Mouse (Mus musculus) heart, embryonic 11.5 days (tissue): ENCODE results near the gene Limch1. TPM values are rescaled to one million over a fixed set of nuclear protein-coding genes. Genes with fewer than 3 reads are reported as not detected.

Experiments used
- ATAC-seq: fragments of 200-750 bp; cut with Nextera tagmentation; replicated peaks from 2 replicates; pipeline ENCODE4 v1.8.0; 2017; ENCODE audit warnings: moderate library complexity; ENCODE audit not compliant: insufficient number of reproducible peaks, low FRiP score, low TSS enrichment
- H3K27ac ChIP-seq: fragments of 300-500 bp; sonication (generic); 2 replicates; pipeline ENCODE4 v1.5.1; 2014; ENCODE audit warnings: mild to moderate bottlenecking, low read depth, low read length
- H3K27me3 ChIP-seq: fragments of 300-500 bp; sonication (generic); 2 replicates; pipeline ENCODE4 v1.6.1; 2014; ENCODE audit warnings: mild to moderate bottlenecking, low read length, mixed read lengths; ENCODE audit not compliant: control insufficient read depth, insufficient read depth
- H3K36me3 ChIP-seq: fragments of 300-500 bp; sonication (generic); 2 replicates; pipeline ENCODE4 v1.6.1; 2014; ENCODE audit warnings: mild to moderate bottlenecking, low read length, moderate library complexity, mixed read lengths; ENCODE audit not compliant: control insufficient read depth, insufficient read depth
- H3K4me1 ChIP-seq: fragments of 300-500 bp; sonication (generic); 2 replicates; pipeline ENCODE4 v1.6.1; 2014; ENCODE audit warnings: low read length; ENCODE audit not compliant: control insufficient read depth, insufficient read depth
- H3K4me2 ChIP-seq: fragments of 300-500 bp; sonication (generic); 2 replicates; pipeline ENCODE4 v1.6.1; 2014; ENCODE audit warnings: mild to moderate bottlenecking, moderate library complexity
- H3K4me3 ChIP-seq: fragments of 300-500 bp; sonication (generic); 2 replicates; pipeline ENCODE4 v1.5.1; 2014; ENCODE audit warnings: low read depth, low read length
- H3K9ac ChIP-seq: fragments of 300-500 bp; sonication (generic); 2 replicates; pipeline ENCODE4 v1.6.1; 2014; ENCODE audit warnings: mild to moderate bottlenecking, low read depth, low read length, moderate library complexity
- H3K9me3 ChIP-seq: fragments of 300-500 bp; sonication (generic); replicated peaks from 2 replicates; pipeline ENCODE4 v1.6.1; 2016; ENCODE audit warnings: low read length; ENCODE audit not compliant: control insufficient read depth
- WGBS: fragments of 180-500 bp; shearing (Covaris S2); extraction: QIAGEN DNeasy Blood & Tissue Kit; methylation state at CpG from one replicate; pipeline ENCODE4 v1.1.7; 2014; ENCODE audit not compliant: insufficient replicate concordance; 5-methylcytosine and 5-hydroxymethylcytosine counted together
- polyA plus RNA-seq: library from polyadenylated mRNA; unstranded; fragments of >200 nt; fragmentation: Nextera tagmentation; extraction: Ambion mirVana; gene quantifications from 2 replicates; pipeline ENCODE4 v1.2.1, GENCODE M21; 2014

Limch1 gene
- polyA plus RNA-seq, 1 experiment from 2014 or later, result 32.8 TPM

DNA sequence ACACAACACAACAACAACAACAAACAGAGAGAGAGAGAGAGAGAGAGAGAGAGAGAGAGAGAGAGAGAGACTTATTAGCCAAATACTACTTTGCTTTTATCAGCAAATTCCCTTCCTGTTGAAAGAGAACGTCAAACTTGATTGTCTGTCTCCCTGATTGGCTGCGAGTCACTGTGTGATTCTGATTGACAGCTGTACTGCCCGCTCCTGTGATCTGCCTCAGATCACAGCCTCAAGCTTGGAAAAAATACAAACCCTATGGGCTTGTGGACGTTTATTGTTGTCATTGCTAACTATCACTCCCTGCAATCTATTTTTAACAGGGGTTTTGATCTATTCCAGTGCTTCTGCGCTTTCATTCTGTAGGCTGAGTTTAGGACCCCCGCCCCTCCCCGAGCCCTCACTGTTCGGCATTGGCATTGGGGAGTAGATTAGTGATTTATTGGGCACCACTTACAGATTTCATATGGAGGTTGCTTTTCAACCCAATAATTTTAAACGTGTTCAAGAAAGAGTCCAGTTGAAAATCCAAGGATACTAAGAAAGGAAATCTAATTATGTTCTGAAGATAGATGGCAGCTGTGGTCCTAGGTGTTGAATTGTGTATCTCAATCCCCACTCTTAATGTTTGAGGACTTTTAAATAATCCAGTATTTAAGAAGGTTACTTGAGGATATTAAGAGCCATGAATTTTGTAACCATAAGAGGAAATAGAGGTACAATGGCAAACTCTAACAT, 39.2 kb downstream of the Limch1 start:
- H3K36me3 ChIP-seq, result no peaks in the 10 kb centered on the region
- H3K27me3 ChIP-seq, result no peaks in the 10 kb centered on the region
- no peak overlapping the region for H3K4me3 ChIP-seq
- no peaks in the 10 kb centered on the region for H3K9me3 ChIP-seq
- no peak overlapping the region for H3K27ac ChIP-seq
- 59% methylated on average over 9 of the region's 9 CpGs for WGBS
- H3K4me1 ChIP-seq, result no peaks in the 10 kb centered on the region
- no peak overlapping the region for H3K4me2 ChIP-seq
- no peak overlapping the region for H3K9ac ChIP-seq
- ATAC-seq, result no peak

DNA sequence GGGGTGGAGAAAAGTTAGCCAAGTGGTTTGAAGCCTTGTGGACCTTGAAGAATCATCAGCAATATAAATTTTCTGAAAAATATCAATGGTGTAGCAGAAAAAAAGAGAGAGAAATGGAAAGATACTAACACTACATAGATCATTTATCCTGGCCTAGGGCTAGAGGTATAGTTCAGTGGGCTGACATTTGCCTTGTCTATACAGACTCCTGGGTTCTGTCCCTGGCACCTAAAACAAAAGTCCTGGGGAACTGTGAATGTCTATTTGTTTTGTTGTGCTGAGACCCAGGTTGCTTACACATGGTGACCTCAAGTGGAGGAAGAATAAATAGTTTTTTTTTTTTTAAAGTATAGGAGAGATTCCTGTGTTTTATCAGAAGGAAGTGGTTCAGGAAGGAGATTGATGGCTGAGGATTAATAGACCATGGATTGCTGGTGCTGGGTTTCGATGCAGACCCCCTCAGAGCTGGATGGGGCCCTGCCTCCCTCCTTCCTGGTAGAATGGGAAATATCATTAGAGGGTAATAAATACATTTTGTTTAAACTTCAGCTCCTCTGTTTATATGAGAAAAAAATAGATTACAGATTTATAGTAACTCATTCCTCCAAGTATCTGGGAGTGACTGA, 40.5 kb downstream of the Limch1 start:
- H3K36me3 ChIP-seq, result no peaks in the 10 kb centered on the region
- H3K4me1 ChIP-seq, result no peaks in the 10 kb centered on the region
- H3K27me3 ChIP-seq, result no peaks in the 10 kb centered on the region
- H3K4me3 ChIP-seq, result no peak overlapping the region
- no peak overlapping the region for H3K27ac ChIP-seq
- no peak overlapping the region for H3K9ac ChIP-seq
- no peaks in the 10 kb centered on the region for H3K9me3 ChIP-seq
- ATAC-seq, result no peak
- 40% methylated on average over 1 of the region's 1 CpGs for WGBS
- no peak overlapping the region for H3K4me2 ChIP-seq

DNA sequence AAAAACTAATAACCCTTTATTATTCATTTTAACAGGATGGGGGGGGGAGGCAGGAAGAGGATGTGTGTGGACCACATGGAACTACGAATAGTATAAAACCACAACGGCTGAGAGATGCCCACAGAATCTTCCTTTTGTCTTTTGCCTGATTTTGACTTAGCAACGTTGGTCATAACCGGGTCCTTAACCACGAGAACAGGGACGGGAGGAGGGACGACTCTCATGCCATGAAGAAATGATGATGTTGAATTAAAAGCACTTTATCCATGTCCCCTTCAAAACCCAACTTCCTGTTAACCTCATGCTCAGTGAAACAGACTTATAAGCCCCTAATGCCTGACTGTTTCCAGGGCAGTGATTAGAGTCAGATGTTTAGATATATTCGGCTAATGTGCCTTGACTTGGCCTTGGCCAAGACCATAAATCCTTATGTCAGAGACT, 41.0 kb downstream of the Limch1 start:
- H3K27me3 ChIP-seq, result no peaks in the 10 kb centered on the region
- no peaks in the 10 kb centered on the region for H3K4me1 ChIP-seq
- no peak overlapping the region for H3K9ac ChIP-seq
- H3K4me3 ChIP-seq, result no peak overlapping the region
- no peaks in the 10 kb centered on the region for H3K9me3 ChIP-seq
- ATAC-seq, result no peak
- no peak overlapping the region for H3K27ac ChIP-seq
- WGBS, result 78% methylated on average over 8 of the region's 8 CpGs
- H3K36me3 ChIP-seq, result no peaks in the 10 kb centered on the region
- no peak overlapping the region for H3K4me2 ChIP-seq

DNA sequence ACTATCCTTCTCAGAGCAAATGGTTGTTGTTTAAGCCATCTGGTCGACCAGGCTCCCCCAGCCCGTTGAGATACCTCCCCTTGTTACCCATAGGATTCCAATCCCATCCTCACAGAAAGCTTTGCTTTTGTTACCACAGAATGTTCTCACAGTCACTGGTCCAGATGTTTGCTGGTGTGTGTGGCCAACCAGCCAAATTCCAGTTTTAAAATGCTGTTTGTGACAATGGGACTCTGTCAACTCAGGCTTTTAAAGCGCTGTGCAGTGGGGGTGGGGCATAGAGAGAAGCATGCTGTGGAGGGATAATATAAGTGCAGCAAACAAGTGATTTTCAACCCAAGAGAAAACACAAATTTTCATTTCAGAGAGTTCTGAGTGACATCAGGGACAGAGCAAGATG, 43.4 kb downstream of the Limch1 start:
- no peak overlapping the region for H3K4me3 ChIP-seq
- H3K27me3 ChIP-seq, result no peaks in the 10 kb centered on the region
- WGBS, result 84% methylated on average over 3 of the region's 3 CpGs
- no peak overlapping the region for H3K9ac ChIP-seq
- no peak overlapping the region for H3K27ac ChIP-seq
- no peaks in the 10 kb centered on the region for H3K36me3 ChIP-seq
- no peak overlapping the region for H3K4me2 ChIP-seq
- no peak for ATAC-seq
- no peaks in the 10 kb centered on the region for H3K9me3 ChIP-seq
- no peaks in the 10 kb centered on the region for H3K4me1 ChIP-seq

DNA sequence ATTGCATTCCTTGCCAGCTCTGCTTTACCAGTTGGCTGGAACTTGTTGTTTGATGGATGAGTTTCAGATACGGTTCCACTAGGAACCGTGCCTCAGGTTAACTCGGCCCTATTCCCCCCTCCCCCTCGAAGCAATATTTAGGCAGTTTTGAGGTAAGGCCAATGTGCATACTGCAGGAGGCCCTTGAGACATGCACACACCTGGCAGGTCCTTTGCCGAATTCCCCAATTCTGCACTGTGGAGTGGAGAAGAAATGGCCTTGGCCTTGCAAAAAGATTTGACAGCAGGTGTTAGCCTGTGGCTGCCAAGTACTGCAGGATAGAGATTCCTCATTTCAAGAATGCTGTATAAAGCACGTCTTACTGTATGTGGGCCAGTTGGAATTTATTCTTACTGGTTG, 45.5 kb downstream of the Limch1 start:
- 65% methylated on average over 6 of the region's 6 CpGs for WGBS
- Histone ChIP-seq H3K27ac (no peak overlapping the region), H3K4me2 (no peak overlapping the region), H3K36me3 (no peaks in the 10 kb centered on the region), H3K4me1 (no peaks in the 10 kb centered on the region), H3K9ac (no peak overlapping the region), H3K27me3 (no peaks in the 10 kb centered on the region), H3K9me3 (no peaks in the 10 kb centered on the region), H3K4me3 (no peak overlapping the region)
- ATAC-seq, result no peak

DNA sequence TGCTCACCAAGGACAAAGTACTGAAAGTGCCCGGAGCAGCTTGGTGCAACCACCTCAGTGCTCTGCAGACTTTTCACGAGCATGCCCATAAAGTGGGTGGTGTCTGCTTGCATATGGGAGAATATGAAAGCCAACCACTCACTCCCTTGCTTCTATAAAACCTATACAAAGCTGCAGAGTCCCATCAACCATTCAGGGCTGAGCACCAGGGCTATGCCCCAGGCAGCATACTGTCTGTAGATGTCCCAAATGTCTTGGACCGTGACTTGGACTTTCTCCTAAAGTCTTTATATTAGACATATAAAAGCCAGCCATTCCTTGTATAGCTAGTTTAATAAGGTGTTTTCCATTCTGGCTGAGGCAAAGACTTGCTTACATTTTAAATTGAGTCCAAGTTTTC, 47.6 kb downstream of the Limch1 start:
- H3K9ac ChIP-seq, result no peak overlapping the region
- H3K4me1 ChIP-seq, result peaks cover 7% of the 10 kb centered on the region
- ATAC-seq, result no peak
- WGBS, result 84% methylated on average over 3 of the region's 3 CpGs
- no peaks in the 10 kb centered on the region for H3K9me3 ChIP-seq
- H3K4me2 ChIP-seq, result no peak overlapping the region
- no peaks in the 10 kb centered on the region for H3K27me3 ChIP-seq
- H3K4me3 ChIP-seq, result no peak overlapping the region
- H3K36me3 ChIP-seq, result no peaks in the 10 kb centered on the region
- H3K27ac ChIP-seq, result no peak overlapping the region

DNA sequence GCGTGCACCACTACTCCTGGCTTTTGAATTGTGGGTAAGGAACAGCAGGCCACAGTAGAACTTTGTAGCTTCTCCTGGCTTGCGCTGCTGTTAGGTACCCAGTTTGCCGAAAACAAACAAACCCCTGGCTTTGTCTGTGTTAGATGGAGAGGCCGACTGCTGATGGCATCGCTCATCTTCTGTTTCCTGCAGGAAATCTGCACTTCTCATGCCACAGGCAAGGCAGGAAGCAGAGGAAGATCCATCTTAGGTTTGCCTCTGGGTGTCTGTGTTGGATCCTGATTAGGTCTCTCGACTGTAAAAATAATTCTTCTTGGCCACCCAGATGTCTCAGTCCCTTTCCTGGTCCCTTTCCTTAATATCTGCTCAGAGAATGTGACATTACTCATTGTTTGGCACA, 51.7 kb downstream of the Limch1 start:
- WGBS, result 46% methylated on average over 6 of the region's 6 CpGs

DNA sequence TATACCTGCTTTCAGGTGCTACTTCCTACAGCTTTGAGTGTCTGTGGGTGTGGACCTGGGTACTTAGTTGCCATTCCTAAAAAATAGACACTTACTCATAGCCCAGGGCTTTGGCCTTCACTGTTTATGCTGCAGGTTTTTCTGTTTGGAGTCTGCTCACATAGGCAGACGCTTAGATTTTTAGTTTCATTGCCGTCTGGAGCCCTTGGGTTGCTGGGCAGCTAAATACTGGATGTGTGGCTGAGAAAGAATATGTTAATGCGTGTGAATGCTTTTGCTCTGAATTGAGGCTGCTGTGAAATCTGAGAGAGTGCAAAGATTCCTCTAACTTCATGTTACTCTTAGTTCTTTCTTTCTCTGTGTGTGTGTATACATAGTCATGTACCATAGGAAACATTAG, 52.5 kb downstream of the Limch1 start:
- H3K4me2 ChIP-seq, result no peak overlapping the region
- H3K4me1 ChIP-seq, result peaks cover 15% of the 10 kb centered on the region
- no peaks in the 10 kb centered on the region for H3K36me3 ChIP-seq
- H3K9ac ChIP-seq, result no peak overlapping the region
- H3K9me3 ChIP-seq, result no peaks in the 10 kb centered on the region
- ATAC-seq, result no peak
- H3K27me3 ChIP-seq, result peaks cover 5% of the 10 kb centered on the region; the same call in 1 of the 2 replicates
- no peak overlapping the region for H3K27ac ChIP-seq
- 55% methylated on average over 3 of the region's 3 CpGs for WGBS
- no peak overlapping the region for H3K4me3 ChIP-seq

More for the DNA sequence above, 51.7 kb downstream of the Limch1 start:
- Histone ChIP-seq H3K27me3 (peaks cover 5% of the 10 kb centered on the region; the same call in 1 of the 2 replicates), H3K4me2 (no peak overlapping the region), H3K9ac (no peak overlapping the region), H3K27ac (no peak overlapping the region), H3K9me3 (no peaks in the 10 kb centered on the region), H3K36me3 (no peaks in the 10 kb centered on the region), H3K4me3 (no peak overlapping the region), H3K4me1 (peaks cover 15% of the 10 kb centered on the region)
- ATAC-seq, result no peak

DNA sequence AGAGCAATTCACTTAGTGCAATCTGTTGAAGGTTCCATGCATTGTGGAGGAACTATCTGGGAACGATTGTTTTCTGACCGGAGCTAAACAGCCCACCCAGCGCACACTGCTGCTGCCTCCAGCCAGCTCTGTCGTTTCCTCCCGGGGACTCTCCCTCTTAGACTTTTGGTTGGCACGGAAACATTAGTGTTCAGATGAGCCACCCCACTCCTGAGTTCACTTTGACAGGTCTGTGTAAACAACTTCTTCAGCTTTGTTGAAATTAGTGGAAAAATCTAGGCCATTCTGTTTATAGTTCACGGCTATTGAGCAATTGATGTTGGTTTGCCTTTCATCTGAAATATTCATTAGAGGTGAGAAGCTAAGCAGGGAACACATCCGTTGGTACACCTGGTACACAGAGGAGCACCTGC, 53.0 kb downstream of the Limch1 start:
- 28% methylated on average over 8 of the region's 8 CpGs for WGBS
- H3K9me3 ChIP-seq, result no peaks in the 10 kb centered on the region
- H3K4me3 ChIP-seq, result no peak overlapping the region
- peaks cover 5% of the 10 kb centered on the region; the same call in 1 of the 2 replicates for H3K27me3 ChIP-seq
- H3K9ac ChIP-seq, result no peak overlapping the region
- no peak overlapping the region for H3K4me2 ChIP-seq
- no peaks in the 10 kb centered on the region for H3K36me3 ChIP-seq
- no peak for ATAC-seq
- no peak overlapping the region for H3K27ac ChIP-seq
- H3K4me1 ChIP-seq, result peaks cover 15% of the 10 kb centered on the region
